In genomic region chr15:83539905-83540304, GRCm38 (mm10) we compare ENCODE assay signal across 11 mouse cellular contexts. TPM values are rescaled to one million over a fixed set of nuclear protein-coding genes. Genes with fewer than 3 reads are reported as not detected.
DNase-seq lines count a peak whose midpoint lies in the region; ATAC-seq lines count a peak whose summit lies in the region.
"Had no signal": no experiment of that assay in that cellular context is flagged by ENCODE, and none has a peak within 500 bp of the region (broad histone marks: within the 10 kb centered on the region; RNA-seq: fewer than 3 reads in every experiment).

No protein-coding gene starts in this region.

- peaks cover 29% of the 10 kb centered on the region; the same call in 1 of the 2 replicates for H3K36me3 ChIP-seq in heart, embryonic 15.5 days
- H3K36me3 ChIP-seq in midbrain, embryonic 15.5 days (replicated peaks): no peaks in the 10 kb centered on the region

- no peaks in the 10 kb centered on the region for H3K27me3 ChIP-seq in heart, embryonic 15.5 days
- no peaks in the 10 kb centered on the region for H3K27me3 ChIP-seq in midbrain, embryonic 15.5 days (replicated peaks)
- H3K27me3 ChIP-seq: forebrain, embryonic 13.5 days; limb, embryonic 15.5 days had no signal

- H3K4me3 ChIP-seq in heart, embryonic 15.5 days: no peak overlapping the region
- no peak overlapping the region for H3K4me3 ChIP-seq in midbrain, embryonic 15.5 days
- H3K4me3 ChIP-seq: forebrain, embryonic 13.5 days; limb, embryonic 15.5 days had no signal

- H3K9me3 ChIP-seq in heart, embryonic 15.5 days (replicated peaks): no peaks in the 10 kb centered on the region
- H3K9me3 ChIP-seq in midbrain, embryonic 15.5 days: no peaks in the 10 kb centered on the region
- H3K9me3 ChIP-seq: forebrain, embryonic 13.5 days; limb, embryonic 15.5 days had no signal

- DNase-seq in adipocyte (ENCODE audit: low spot score): peak; percentile 29
- DNase-seq in gastrocnemius, adult 18-20 months (ENCODE audit: low spot score): peak; percentile 82
- peak; percentile 68 to 70 for DNase-seq in lung, adult 18-20 months
- no peak for DNase-seq in right cerebral cortex, adult 18-20 months
- no peak for DNase-seq in Muller cell, postnatal 12 days (ENCODE audit: inconsistent ontology term)
- DNase-seq: retina, postnatal 1 day had no signal

- peak overlapping the region; percentile 1; the same call in 1 of the 2 replicates for H3K9ac ChIP-seq in heart, embryonic 15.5 days
- H3K9ac ChIP-seq in midbrain, embryonic 15.5 days: no peak overlapping the region
- H3K9ac ChIP-seq: forebrain, embryonic 13.5 days; limb, embryonic 15.5 days had no signal

- 21% methylated on average over 4 of the region's 4 CpGs for WGBS in heart, embryonic 15.5 days
- WGBS in midbrain, embryonic 15.5 days: 84% methylated on average over 4 of the region's 4 CpGs

- H3K4me1 ChIP-seq in heart, embryonic 15.5 days (replicated peaks): peaks cover 48% of the 10 kb centered on the region
- no peaks in the 10 kb centered on the region for H3K4me1 ChIP-seq in midbrain, embryonic 15.5 days
- H3K4me1 ChIP-seq: forebrain, embryonic 13.5 days had no signal

- H3K27ac ChIP-seq in heart, embryonic 15.5 days: peak overlapping the region; percentile 77
- H3K27ac ChIP-seq in midbrain, embryonic 15.5 days: no peak overlapping the region
- H3K27ac ChIP-seq: forebrain, embryonic 13.5 days; limb, embryonic 15.5 days had no signal

- H3K4me2 ChIP-seq in heart, embryonic 15.5 days: peak overlapping the region; percentile 26
- H3K4me2 ChIP-seq in midbrain, embryonic 15.5 days: no peak overlapping the region
- H3K4me2 ChIP-seq: forebrain, embryonic 13.5 days; limb, embryonic 15.5 days had no signal

- ATAC-seq in heart, embryonic 15.5 days (replicated peaks; ENCODE audit: insufficient number of reproducible peaks, insufficient read depth, low FRiP score, low read depth): peak; percentile 57
- no peak for ATAC-seq in erythroblast, adult 5-6 weeks (replicated peaks; ENCODE audit: low FRiP score, poor library complexity, severe bottlenecking)
- ATAC-seq in midbrain, embryonic 15.5 days (replicated peaks): no peak
- ATAC-seq: forebrain, embryonic 13.5 days had no signal

RNA-seq across cellular contexts. Expression of gene Bik, which starts 13.2 kb away (rescaled TPM):
- total RNA-seq in gastrocnemius, adult 18-20 months (2021): 1 to 10 TPM in 1 of 2 experiments, under 1 TPM in 1; 0.91 to 1.4 TPM
- 24.0 and 24.5 TPM in 2 replicates for polyA plus RNA-seq in heart, embryonic 15.5 days (2015; fragmentation: Nextera tagmentation; extraction: Ambion mirVana)
- total RNA-seq in erythroblast, adult 5-6 weeks (2015; ENCODE audit: low replicate concordance): not detected in 2 replicates
- total RNA-seq in erythroblast, adult 5-6 weeks (2017; ENCODE audit: low replicate concordance): 0.84 TPM in 1 of 2 replicates, not detected in the other
- polyA plus RNA-seq in midbrain, embryonic 15.5 days (2015; fragmentation: Nextera tagmentation; extraction: Ambion mirVana): 0.30 and 0.56 TPM in 2 replicates

RNA-seq across cellular contexts. Expression of gene Tspo, which starts 23.5 kb away (rescaled TPM):
- 10 to 100 TPM; 19.6 to 26.8 TPM for total RNA-seq in gastrocnemius, adult 18-20 months (2021)
- 149 and 164 TPM in 2 replicates for polyA plus RNA-seq in heart, embryonic 15.5 days (2015; fragmentation: Nextera tagmentation; extraction: Ambion mirVana)
- 51.5 and 85.9 TPM in 2 replicates for total RNA-seq in erythroblast, adult 5-6 weeks (2015; ENCODE audit: low replicate concordance)
- total RNA-seq in erythroblast, adult 5-6 weeks (2017; ENCODE audit: low replicate concordance): 51.9 and 74.4 TPM in 2 replicates
- 8.1 and 12.0 TPM in 2 replicates for polyA plus RNA-seq in midbrain, embryonic 15.5 days (2015; fragmentation: Nextera tagmentation; extraction: Ambion mirVana)

RNA-seq across cellular contexts. Expression of gene Mcat, which starts 23.7 kb away (rescaled TPM):
- total RNA-seq in gastrocnemius, adult 18-20 months (2021): 10 to 100 TPM; 20.4 to 22.1 TPM
- polyA plus RNA-seq in heart, embryonic 15.5 days (2015; fragmentation: Nextera tagmentation; extraction: Ambion mirVana): 25.8 and 30.5 TPM in 2 replicates
- total RNA-seq in erythroblast, adult 5-6 weeks (2015; ENCODE audit: low replicate concordance): 0.38 TPM in 1 of 2 replicates, not detected in the other
- 3.1 and 4.3 TPM in 2 replicates for total RNA-seq in erythroblast, adult 5-6 weeks (2017; ENCODE audit: low replicate concordance)
- polyA plus RNA-seq in midbrain, embryonic 15.5 days (2015; fragmentation: Nextera tagmentation; extraction: Ambion mirVana): 32.0 and 33.5 TPM in 2 replicates

RNA-seq across cellular contexts. Expression of gene Ttll1, which starts 29.2 kb away (rescaled TPM):
- 1 to 10 TPM; 3.5 to 4.3 TPM for total RNA-seq in gastrocnemius, adult 18-20 months (2021)
- polyA plus RNA-seq in heart, embryonic 15.5 days (2015; fragmentation: Nextera tagmentation; extraction: Ambion mirVana): 22.9 and 23.4 TPM in 2 replicates
- 8.4 and 8.5 TPM in 2 replicates for total RNA-seq in erythroblast, adult 5-6 weeks (2015; ENCODE audit: low replicate concordance)
- total RNA-seq in erythroblast, adult 5-6 weeks (2017; ENCODE audit: low replicate concordance): 1.8 and 8.3 TPM in 2 replicates
- 123 and 125 TPM in 2 replicates for polyA plus RNA-seq in midbrain, embryonic 15.5 days (2015; fragmentation: Nextera tagmentation; extraction: Ambion mirVana)

RNA-seq across cellular contexts. Expression of gene Ttll12, which starts 55.1 kb away (rescaled TPM):
- 1 to 10 TPM; 3.6 to 4.0 TPM for total RNA-seq in gastrocnemius, adult 18-20 months (2021)
- 14.4 and 22.6 TPM in 2 replicates for polyA plus RNA-seq in heart, embryonic 15.5 days (2015; fragmentation: Nextera tagmentation; extraction: Ambion mirVana)
- 9.4 and 16.1 TPM in 2 replicates for total RNA-seq in erythroblast, adult 5-6 weeks (2015; ENCODE audit: low replicate concordance)
- 5.9 and 9.8 TPM in 2 replicates for total RNA-seq in erythroblast, adult 5-6 weeks (2017; ENCODE audit: low replicate concordance)
- 47.2 and 50.9 TPM in 2 replicates for polyA plus RNA-seq in midbrain, embryonic 15.5 days (2015; fragmentation: Nextera tagmentation; extraction: Ambion mirVana)

Comparison
In these comparisons a context has a peak if more than half of its experiments do, and no peak if none do; other contexts are left out.
1. DNase-seq: peak in adipocyte (single experiment), gastrocnemius, adult 18-20 months (single experiment) and lung, adult 18-20 months (2 of 2); none in right cerebral cortex, adult 18-20 months (single experiment) and Muller cell, postnatal 12 days (single experiment).
2. RNA of gene Mcat, which starts 23.7 kb away (total RNA-seq): 20.4 to 22.1 TPM in gastrocnemius, adult 18-20 months; 0.38 to 4.3 TPM in erythroblast, adult 5-6 weeks; every median in the first group is over 4 times any median in the second.